Mouse (Mus musculus): ENCODE measurements around the gene Psg16.

The Psg16 gene

DNA sequence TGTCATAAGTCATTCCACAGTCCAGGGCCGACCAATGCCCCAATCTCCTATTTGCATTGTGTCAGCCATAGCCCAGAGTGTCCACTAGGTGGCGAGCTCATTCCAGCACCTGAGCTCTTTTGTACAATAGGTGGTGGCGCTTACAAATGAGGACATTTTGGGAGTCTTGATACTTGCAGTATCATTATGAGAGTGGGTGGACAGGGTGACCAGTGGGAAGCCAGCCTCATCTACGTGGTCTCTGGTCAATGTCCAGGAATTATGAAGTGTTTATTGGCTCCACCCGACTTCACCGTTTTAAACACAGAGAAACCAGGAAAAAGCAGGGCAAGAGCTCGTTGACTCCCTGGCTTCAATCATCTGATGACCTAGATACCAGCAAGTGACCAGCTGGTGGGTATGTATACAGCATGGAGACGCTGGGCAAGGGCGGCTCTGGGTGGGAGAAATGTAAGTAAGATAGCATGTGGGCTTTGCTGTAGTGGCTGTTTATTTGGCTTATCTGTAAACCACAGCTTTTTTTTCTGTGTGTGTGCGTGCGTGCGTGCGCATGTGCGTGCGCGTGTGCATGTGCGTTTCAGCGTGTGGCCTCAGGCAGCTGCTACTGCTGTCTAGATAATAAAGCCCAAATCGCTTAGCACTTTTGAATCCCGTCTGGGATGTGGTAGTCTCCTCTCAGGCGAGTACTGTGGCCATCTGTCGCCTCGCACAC, at the start of gene Psg16:
Gene Psg16, plus strand, starts transcription at position 137 of the 712 bp plus-strand sequence.
- DNase-seq: peak; percentile 60

DNA sequence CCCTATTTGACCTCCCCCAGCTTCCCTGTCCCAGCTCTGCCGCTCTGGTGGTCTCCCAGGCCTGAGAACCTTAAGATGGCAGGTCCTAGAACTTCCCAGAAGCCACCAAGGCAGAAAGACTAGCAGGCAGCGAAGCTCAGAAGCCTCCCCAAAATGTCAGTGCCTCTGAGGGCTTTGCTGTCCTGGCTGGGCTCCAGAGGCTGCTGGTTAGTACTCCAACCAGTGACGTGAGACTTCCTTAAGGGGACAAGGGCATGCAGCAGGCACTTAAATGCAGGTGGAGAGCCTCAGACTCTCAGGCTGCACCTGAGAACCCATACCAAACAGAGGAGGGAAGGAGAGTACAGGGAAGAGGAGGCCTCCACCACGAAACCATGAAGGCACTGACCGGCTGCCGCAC, 49.7 kb upstream of the Psg16 start:
- no peak for DNase-seq

- peak; percentile 72 for DNase-seq
Observed at GRCm38 (mm10) chr7:17024814-17025504, 48.9 kb upstream of the Psg16 start.

DNA sequence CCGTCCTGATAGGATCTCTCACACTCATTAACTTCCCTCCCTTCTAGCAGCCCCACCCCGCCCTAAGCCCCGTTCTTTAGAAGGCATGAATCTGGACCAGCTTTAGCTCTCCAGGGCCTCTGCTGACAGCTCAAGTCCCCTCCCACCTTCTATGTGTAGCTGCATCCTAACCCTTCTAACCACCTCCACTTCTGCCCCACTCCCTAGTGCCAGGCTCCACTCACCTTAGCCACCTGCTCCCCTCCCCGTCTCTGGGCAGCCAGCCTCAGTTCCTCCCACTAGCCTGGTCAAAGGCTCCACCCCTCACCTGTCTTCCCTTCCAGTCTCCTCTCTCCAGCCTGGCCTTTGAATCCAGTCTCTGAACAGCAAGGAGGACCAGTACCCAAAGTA, 48.3 kb upstream of the Psg16 start:
- DNase-seq: no peak

DNA sequence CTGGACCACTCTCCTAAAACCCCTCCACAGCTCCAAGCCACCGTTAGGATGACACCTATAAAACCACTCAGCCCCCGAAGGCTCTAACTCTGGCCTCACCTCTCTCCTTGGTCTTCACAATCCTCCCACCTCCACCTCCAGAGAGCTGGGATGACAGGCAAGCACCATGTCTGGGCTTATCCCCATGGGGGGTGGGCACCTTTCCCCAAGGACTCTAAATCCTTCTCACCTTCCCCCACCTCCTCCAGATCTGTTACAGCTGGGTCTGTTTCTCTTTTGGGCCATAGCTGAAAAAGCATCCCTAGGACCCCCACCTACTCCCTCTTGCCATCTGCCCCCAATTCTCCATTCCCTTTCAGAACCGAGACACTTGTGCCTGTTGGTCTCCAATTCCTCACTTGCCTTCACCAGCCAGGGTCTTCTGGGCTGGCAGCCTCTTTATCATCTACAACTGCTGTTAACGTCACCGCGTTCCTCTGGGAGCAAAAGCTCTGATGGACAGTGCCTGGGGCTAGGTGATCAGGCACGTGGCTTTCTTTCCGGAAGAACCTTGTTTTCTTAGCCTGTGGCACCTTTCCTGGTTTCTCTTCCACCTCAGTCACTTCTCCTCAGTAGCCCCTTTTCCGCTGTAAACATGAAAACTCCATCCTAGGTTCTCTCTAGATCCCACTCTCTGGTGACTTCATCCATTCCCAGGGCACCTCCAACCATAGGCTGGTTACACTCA, 47.8 kb upstream of the Psg16 start:
- no peak for DNase-seq

DNA sequence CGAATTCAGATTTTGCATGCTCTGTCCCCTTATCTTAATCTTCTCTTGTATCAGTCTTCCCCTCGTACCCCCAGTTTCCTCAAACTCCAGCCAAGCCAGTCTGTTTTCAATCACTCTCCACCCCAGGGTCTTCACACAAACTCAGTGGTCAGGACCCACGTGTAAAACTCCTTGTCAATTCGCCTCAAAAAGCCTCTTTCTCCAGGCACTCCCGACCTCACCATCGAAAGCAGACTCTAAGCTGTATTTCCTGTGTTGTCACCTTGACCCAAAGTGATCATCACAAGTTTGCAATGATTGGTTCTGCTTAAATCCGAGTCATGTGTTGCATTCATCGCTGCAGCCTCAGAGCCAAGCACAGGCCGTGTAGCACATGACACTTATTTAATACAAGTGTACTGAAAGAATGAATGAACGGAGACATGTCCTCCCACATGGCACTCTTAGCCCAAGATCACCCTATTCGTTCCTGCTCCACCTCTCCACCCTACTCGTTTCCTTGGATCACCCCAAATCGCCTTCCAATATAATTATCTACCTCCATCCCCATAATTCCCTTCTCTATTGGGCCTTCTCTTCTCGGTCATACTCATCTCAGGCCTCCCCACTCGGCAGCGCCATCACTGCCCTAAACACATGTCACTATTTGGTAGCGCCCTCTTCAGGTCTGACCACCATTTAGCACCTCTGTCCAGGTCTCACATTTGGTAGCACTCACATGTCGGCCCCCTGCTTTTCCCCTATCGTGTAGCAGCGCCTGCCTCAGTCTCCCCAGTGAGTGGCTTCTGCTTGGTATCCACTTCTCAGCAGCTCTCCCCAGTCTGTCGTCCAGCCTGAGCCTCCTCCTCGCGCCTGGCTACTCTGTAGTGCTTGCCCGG, 46.9 kb upstream of the Psg16 start:
- peak; percentile 59 for DNase-seq

DNA sequence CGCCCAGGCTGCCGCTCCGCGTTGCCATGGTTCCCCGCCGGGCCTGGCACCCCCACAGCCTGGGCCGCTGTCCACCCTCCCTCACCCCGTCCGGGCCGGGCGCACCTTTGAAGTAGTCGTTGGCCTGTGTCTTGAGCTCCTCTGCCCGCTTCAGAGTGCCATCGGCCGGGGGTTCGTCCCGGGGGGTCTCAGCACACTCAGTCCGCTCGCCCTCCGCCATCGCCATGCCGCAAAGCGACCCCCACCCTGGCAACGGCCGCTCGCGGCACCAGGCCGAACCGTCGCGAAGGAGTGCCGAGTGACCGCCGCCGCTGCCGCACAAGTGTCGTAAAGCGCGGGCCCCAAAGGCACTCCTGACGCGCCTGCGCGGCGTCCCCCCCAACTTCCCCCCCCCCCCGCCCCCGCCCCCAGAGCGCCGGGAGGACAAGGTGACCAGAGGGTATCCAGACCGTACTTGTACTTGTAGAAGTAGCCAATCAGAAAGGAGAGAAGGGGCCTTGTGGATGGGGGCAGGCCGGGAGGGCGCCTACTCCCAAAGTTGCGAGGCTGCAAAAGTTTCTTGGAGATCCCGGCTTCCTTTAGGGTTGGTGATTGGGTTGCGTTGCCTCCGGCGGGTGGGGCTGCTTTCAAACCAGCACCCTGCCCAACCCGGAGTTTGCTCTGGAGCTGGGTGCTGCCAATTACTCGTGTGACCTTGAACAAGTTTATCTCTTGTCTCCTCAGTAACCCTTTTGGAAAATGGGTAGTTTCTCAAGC, 46.1 kb upstream of the Psg16 start, which contains the start of gene Ppp5c:
Gene Ppp5c, minus strand, starts transcription at position 337 of the 756 bp plus-strand sequence.
- DNase-seq: peak; percentile 85

GRCm38 (mm10) chr7:17028923-17029322, 44.9 kb upstream of the Psg16 start:
- DNase-seq: no peak

DNA sequence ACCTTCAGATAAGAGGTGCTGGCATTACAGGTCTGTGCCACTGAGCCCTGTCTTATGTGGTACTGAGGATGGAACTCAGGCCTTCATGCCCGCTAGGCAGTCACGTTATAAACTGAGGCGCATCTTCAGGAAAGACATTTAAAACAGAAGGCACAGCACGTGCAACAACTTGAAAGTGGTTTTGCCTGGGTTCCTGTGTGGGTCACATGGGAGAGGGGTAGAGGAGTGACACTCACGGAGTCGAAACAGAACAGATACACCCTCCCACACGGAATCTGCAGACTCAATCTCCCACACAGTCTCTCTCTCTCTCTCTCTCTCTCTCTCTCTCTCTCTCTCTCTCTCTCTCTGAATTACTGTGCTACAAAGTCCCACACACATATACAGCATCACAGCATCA, 43.6 kb upstream of the Psg16 start:
- no peak for DNase-seq

DNA sequence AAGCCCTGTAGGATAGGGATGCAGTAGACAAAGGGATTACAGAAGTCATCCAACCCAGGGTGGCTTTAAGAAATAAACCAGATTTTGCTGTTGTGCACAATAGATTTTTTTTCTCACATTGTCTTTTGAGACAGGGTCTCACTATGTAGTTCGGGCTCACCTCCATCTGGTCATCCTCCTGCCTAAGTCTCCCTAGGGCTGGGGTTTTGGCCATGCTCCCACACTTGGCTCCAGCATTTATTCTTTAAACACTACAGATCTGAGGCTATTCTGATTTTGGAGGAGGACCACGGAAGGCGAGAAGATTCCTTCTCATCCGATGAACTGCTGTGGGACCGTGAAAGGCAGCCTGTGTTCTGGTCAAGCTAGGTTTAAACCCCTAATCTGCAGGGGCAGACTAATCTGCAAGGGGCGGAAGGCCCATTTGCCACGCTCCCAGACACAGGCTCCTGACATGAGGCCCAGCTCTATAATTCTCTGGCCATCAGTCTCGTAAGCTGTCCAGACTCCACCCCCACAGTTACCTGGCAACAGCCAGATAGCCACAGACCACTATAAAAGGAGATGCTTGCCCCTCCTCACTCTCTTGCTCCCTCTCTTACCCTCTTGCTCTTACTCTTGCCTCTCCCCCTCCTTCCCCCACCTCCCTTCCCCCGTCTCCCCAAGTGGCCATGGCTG, 35.7 kb upstream of the Psg16 start:
- no peak for DNase-seq

DNA sequence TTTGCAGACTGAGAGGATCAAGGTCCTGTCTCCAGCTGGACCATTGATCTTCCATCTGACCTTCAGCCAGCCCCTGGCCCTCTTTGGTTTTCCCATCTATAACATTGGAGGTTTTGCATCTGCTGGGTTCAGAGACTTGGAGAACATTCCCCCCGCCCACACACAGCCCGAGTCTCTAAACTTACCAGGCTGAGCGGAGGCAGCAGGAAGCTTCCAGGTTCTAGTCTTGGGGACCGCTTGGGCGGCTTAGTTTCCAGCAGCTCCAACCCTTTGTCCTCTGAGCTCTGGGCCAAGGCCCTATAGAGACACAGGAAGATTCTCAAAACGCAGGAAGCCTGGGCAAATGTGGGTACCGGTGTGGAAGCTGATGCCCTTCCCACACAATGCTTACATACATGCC, 34.5 kb upstream of the Psg16 start:
- DNase-seq: no peak

DNA sequence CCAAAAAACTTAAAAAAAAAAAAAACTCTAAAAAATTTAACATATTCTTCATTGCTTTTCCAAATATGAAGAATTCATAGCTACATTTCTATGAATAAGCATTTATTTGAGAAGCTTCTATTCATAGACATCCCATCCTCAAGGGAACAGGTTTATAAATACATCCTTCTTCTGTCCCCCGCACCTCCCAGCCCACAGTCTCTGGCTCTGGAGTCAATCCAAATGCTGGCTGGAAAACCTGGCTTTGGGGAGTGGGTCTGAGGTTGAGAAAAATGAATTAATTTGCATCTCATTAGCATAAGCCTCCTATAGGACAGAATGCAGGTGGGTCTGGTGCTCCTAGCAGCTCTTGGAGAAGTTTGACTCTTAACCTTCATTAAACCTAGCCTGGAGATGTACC, 28.1 kb upstream of the Psg16 start:
- no peak for DNase-seq

DNA sequence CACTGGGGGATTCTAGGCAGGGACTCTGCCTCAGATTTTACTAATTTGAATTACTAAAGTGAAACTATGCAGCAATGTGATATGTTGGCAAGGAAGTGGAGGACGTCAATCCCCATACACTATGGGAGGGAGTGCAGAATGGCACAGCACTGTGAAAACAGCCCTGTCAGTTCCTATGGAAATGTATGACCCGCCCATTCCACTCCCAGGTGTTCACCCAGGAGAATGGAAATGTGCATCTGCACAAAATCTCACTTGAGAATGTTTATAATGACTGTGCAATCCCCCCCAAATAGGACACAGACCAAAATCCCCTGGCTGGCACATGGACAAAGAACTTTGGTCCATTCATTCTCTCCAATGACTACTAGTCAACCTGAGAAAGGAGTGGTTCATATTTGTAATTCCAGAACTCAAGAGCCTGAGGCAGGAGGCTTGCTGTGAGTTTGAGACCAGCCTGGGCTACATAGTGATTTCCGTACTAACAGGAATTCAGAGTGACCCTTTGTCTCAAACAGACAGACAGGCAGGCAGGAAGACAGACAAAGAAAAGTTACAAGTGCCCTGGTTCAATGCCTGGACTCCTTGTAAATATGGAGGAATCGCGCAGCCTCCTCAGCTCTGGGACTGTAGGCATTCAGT, 26.7 kb upstream of the Psg16 start:
- DNase-seq: no peak

DNA sequence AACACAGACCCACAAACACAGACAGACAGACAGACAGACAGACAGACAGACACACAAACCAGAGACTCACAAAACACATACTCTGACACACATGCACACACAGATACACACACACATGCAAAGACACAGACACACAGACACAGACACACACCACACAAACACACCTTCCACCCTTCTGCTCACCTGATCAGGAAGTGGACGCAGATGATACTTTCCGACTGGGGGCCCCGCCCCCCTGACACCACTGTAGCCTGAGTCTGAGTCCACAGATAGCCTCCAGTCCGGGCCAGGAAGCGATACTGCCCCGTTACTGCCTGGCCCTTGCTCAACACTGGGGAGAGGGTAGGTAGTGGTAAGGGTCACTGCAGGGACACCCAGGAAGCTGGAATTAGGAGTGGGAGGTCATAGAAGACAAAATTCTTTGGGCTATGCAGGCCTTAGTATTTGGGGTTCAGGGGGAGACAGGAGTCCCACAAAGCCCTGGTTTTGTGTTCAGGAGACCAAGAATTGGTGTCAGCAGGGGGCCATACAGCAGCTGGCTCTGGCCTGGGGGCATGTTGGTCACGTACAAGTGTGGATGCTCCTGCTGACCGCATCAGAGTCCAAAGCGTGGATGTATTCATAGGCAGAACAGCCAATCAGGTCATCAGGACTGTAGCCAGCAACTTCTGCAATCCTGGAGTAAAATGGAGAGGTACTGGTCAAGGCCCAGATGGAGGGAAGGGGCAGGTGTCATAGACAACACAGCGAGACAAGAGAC, 25.2 kb upstream of the Psg16 start:
- no peak for DNase-seq

DNA sequence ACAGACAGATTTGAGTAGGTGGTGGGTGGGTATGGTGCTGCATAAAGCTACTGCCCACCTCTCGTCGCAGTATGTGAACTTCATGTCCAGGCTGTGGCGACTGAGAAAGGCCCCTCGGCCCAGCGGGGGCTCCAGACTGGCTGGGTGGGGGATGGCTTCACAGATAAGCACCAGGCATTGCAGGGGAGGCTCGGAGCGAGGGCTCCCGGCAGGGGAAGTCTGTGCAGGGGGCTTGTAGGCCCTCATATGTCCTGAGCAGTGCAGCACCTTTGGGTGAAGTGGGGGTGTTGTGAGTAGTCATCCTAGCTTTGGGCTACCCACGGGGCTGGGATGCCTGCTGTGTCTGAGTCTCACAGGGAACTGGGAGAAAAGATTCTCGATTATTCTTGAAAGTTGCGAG, 23.3 kb upstream of the Psg16 start:
- DNase-seq: peak; percentile 33

GRCm38 (mm10) chr7:17050933-17051594, 22.8 kb upstream of the Psg16 start:
- DNase-seq: peak; percentile 83

DNA sequence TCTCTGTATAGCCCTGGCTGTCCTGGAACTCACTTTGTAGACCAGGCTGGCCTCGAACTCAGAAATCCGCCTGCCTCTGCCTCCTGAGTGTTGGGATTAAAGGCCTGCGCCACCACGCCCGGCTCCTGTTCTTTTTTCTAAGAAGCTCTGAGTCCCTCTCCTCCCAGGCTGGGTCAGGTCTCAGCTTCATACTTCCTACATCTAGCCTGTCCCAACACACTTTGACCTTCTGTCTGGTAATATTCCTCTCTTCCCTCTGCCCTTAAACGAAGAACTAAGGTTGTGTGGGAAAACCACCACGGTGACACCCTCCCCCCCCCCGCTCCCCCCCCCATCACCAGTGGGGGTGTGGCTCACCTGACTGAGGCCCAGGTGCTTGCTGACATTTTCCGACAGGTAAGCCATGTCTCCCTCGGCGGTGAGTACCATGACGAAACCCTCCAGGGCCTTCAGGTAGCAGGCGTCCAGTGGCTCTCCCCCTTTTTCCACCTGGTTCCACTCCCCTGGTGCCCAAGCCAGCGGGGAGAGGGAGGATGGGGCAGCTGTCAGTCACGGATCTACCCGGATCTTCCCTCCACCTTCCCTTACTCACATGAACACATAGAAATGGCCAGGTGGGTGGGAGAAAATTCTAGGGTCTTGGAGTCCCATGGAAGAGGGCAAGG, 19.4 kb upstream of the Psg16 start:
- DNase-seq: no peak

- DNase-seq: peak; percentile 37
Observed at GRCm38 (mm10) chr7:17055287-17055946, 18.4 kb upstream of the Psg16 start.
